Mouse (Mus musculus): ENCODE data around the gene Mical2.

Gene Mical2

GRCm38 (mm10) chr7:112320052-112320730 is 94.5 kb downstream of the Mical2 start:
- no peaks in the 10 kb centered on the region for H3K27me3 ChIP-seq (ENCODE audit: control insufficient read depth, insufficient read depth, low read length, poor library complexity, severe bottlenecking)
- DNase-seq (ENCODE audit: low read depth, low spot score) = no peak
- no peaks in the 10 kb centered on the region for H3K36me3 ChIP-seq (ENCODE audit: control insufficient read depth, insufficient read depth, low read length, poor library complexity, severe bottlenecking)

DNA sequence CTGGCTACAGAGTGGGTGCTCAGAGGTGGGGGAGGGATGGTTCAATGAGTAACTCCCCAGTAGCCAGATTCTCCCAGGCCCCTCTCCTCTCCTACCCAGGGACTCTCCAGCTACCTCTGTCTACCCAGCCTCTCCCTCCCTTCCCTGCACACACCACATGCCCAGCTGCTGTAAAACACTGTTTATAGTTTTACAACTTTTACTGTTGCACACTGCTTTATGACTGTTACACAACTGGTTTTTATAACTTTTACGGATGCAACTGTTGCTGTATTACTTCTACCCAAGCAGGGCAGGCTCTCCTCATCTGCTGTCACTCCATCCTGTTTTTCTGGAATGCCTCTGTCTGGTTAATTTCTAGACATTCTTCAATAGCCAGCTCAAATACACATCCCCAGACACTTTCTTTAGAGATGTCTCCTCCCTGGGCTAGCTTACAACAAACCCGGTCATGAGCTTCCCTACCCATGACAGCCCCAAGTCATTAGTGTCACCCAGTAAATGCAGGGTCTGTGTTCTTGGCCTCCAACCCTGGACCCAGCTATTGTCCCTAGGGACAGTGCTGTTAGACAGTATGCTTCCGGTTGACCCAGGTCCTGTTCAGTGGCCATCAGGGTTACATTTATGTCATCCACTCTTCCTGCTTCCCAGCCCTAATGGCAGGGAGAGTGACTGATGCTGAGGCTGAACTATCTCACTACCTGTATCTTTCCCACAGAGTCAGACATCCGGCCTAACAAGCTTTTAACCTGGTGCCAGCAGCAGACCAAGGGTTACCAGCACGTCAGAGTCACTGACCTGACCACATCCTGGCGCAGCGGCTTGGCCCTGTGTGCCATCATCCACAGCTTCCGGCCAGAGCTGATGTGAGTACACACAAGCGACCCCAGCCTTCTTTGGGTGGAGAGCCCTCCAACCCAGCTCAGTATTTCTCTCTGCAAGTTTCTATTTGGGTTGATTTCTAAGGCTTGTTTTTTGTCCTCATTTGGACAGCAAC is 96.4 kb downstream of the Mical2 start:
- H3K36me3 ChIP-seq (ENCODE audit: control insufficient read depth, insufficient read depth, low read length, poor library complexity, severe bottlenecking) = no peaks in the 10 kb centered on the region
- no peak for DNase-seq (ENCODE audit: low read depth, low spot score)

GRCm38 (mm10) chr7:112324577-112324976 is 98.9 kb downstream of the Mical2 start:
- DNase-seq (ENCODE audit: low read depth, low spot score) = no peak
- Histone ChIP-seq H3K36me3 (ENCODE audit: control insufficient read depth, insufficient read depth, low read length, poor library complexity, severe bottlenecking) (no peaks in the 10 kb centered on the region), H3K27me3 (ENCODE audit: control insufficient read depth, insufficient read depth, low read length, poor library complexity, severe bottlenecking) (no peaks in the 10 kb centered on the region)

More for the DNA sequence above, 96.4 kb downstream of the Mical2 start:
- no peaks in the 10 kb centered on the region for H3K27me3 ChIP-seq (ENCODE audit: control insufficient read depth, insufficient read depth, low read length, poor library complexity, severe bottlenecking)

DNA sequence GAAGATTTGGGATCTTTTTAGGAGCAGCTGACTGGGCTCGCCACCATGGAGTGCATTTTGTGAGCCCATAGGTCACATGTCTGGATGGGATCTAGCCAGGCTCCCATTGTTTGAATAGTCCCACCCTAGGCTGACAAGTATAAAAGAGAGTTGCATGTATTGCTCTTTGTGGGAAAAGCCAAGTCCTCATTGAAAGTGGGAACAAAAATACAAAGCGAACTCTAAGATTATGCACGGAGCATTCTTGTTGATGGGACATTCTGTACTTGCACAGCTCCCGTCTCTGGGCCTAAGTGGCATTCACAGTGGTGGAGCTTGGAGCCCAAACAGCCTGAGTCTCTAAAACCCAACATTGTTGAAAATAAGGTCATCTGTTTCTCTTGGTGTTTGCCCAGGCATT is 101.2 kb downstream of the Mical2 start:
- H3K27me3 ChIP-seq (ENCODE audit: control insufficient read depth, insufficient read depth, low read length, poor library complexity, severe bottlenecking) = no peaks in the 10 kb centered on the region
- H3K36me3 ChIP-seq (ENCODE audit: control insufficient read depth, insufficient read depth, low read length, poor library complexity, severe bottlenecking) = no peaks in the 10 kb centered on the region

DNA sequence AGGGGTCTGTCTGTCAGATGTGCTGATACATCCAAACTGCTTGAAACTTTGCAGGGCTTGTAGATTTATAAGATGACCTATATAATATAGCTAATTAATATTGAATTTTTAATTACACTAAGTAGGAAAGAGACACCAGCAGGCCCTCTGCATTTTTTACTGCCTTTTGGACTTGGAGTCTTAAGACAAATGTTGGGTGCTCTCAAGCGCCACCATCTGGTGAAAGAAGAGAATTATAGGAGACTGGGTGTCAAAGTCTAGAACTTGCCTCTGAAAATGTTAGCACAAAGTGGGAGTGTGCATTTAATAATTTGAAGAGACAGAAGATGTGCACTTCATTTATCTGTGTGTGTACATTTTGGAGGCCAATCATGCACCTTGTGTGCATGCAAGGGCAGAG is 103.3 kb downstream of the Mical2 start:
- Histone ChIP-seq H3K27me3 (ENCODE audit: control insufficient read depth, insufficient read depth, low read length, poor library complexity, severe bottlenecking) (no peaks in the 10 kb centered on the region), H3K36me3 (ENCODE audit: control insufficient read depth, insufficient read depth, low read length, poor library complexity, severe bottlenecking) (no peaks in the 10 kb centered on the region)
- peak; percentile 14 for DNase-seq (ENCODE audit: low read depth, low spot score)

More for the DNA sequence above, 101.2 kb downstream of the Mical2 start:
- DNase-seq (ENCODE audit: low read depth, low spot score) = no peak

DNA sequence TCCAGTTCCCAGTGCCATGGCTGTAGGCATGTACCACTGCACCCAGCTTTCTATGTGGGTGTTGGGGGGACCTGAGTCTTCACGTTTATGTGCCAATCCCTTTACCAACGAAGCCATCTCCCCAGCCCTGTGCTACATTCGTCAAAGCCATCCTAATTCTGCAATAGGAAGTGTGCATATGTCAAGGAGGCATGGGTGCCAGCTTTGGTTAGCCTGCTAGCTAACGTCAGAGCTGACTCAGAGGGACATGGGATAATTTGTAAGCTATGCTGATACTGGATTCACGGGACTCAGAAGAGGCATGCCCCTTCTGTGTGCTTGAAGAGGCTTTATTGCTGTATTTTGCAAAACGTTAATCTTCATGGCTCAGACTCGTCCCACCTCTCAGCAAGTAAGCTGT is 103.8 kb downstream of the Mical2 start:
- DNase-seq (ENCODE audit: low read depth, low spot score) = no peak
- Histone ChIP-seq H3K27me3 (ENCODE audit: control insufficient read depth, insufficient read depth, low read length, poor library complexity, severe bottlenecking) (no peaks in the 10 kb centered on the region), H3K36me3 (ENCODE audit: control insufficient read depth, insufficient read depth, low read length, poor library complexity, severe bottlenecking) (no peaks in the 10 kb centered on the region)

- H3K27me3 ChIP-seq (ENCODE audit: control insufficient read depth, insufficient read depth, low read length, poor library complexity, severe bottlenecking) = no peaks in the 10 kb centered on the region
- no peak for DNase-seq (ENCODE audit: low read depth, low spot score)
- no peaks in the 10 kb centered on the region for H3K36me3 ChIP-seq (ENCODE audit: control insufficient read depth, insufficient read depth, low read length, poor library complexity, severe bottlenecking)
Observed at GRCm38 (mm10) chr7:112330935-112331334, 105.3 kb downstream of the Mical2 start.

GRCm38 (mm10) chr7:112331804-112332203 is 106.1 kb downstream of the Mical2 start:
- H3K36me3 ChIP-seq (ENCODE audit: control insufficient read depth, insufficient read depth, low read length, poor library complexity, severe bottlenecking) = no peaks in the 10 kb centered on the region
- no peak for DNase-seq (ENCODE audit: low read depth, low spot score)
- H3K27me3 ChIP-seq (ENCODE audit: control insufficient read depth, insufficient read depth, low read length, poor library complexity, severe bottlenecking) = no peaks in the 10 kb centered on the region

GRCm38 (mm10) chr7:112332426-112332825 is 106.8 kb downstream of the Mical2 start:
- no peak for DNase-seq (ENCODE audit: low read depth, low spot score)
- H3K27me3 ChIP-seq (ENCODE audit: control insufficient read depth, insufficient read depth, low read length, poor library complexity, severe bottlenecking) = no peaks in the 10 kb centered on the region
- H3K36me3 ChIP-seq (ENCODE audit: control insufficient read depth, insufficient read depth, low read length, poor library complexity, severe bottlenecking) = no peaks in the 10 kb centered on the region

DNA sequence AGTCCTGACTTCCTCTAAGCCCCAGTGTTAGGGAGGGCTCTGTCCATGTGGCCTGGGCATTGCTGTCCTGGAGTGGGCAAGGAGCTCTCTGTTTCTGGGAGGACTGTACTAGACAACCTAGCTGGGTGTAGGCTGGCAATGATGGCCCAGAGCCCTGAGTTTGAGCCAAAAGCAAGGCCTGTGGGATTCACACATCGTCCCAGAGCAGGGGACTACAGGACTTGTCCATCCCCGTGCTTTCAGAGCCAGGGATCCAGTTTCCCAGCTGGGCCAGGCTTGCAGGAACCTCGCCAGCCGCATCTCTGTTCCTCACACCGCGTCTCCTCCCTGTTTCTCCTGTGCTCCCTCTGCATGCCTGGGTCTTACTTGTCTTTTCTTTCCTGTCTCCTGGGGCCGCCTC is 107.7 kb downstream of the Mical2 start:
- DNase-seq (ENCODE audit: low read depth, low spot score) = no peak
- no peaks in the 10 kb centered on the region for H3K36me3 ChIP-seq (ENCODE audit: control insufficient read depth, insufficient read depth, low read length, poor library complexity, severe bottlenecking)
- no peaks in the 10 kb centered on the region for H3K27me3 ChIP-seq (ENCODE audit: control insufficient read depth, insufficient read depth, low read length, poor library complexity, severe bottlenecking)

- no peaks in the 10 kb centered on the region for H3K27me3 ChIP-seq (ENCODE audit: control insufficient read depth, insufficient read depth, low read length, poor library complexity, severe bottlenecking)
- H3K36me3 ChIP-seq (ENCODE audit: control insufficient read depth, insufficient read depth, low read length, poor library complexity, severe bottlenecking) = no peaks in the 10 kb centered on the region
- no peak for DNase-seq (ENCODE audit: low read depth, low spot score)
Observed at GRCm38 (mm10) chr7:112336213-112336631, 110.6 kb downstream of the Mical2 start.

DNA sequence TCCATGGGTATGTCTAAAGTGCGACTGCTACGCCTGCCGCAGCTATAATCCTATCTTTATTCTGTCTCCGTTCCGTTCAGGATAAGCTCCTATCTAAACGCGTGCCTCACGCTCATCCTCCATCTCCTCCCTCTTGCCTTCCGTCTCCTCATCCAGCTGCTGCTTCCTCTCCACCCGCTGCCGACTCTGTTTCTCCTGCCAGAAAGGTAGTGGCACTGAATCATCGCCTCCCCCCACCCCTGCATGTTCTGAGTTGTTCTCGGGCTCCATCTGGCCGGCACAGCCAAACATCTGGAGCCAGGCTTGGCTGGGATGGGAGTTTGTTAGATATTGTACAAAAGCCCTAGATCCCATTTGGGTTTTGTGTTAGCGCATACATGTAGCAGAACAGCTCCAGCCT is 111.1 kb downstream of the Mical2 start:
- no peaks in the 10 kb centered on the region for H3K27me3 ChIP-seq (ENCODE audit: control insufficient read depth, insufficient read depth, low read length, poor library complexity, severe bottlenecking)
- no peak for DNase-seq (ENCODE audit: low read depth, low spot score)
- no peaks in the 10 kb centered on the region for H3K36me3 ChIP-seq (ENCODE audit: control insufficient read depth, insufficient read depth, low read length, poor library complexity, severe bottlenecking)

- H3K36me3 ChIP-seq (ENCODE audit: control insufficient read depth, insufficient read depth, low read length, poor library complexity, severe bottlenecking) = no peaks in the 10 kb centered on the region
- DNase-seq (ENCODE audit: low read depth, low spot score) = no peak
- H3K27me3 ChIP-seq (ENCODE audit: control insufficient read depth, insufficient read depth, low read length, poor library complexity, severe bottlenecking) = no peaks in the 10 kb centered on the region
Observed at GRCm38 (mm10) chr7:112337736-112338135, 112.1 kb downstream of the Mical2 start.

GRCm38 (mm10) chr7:112341052-112341451 is 115.4 kb downstream of the Mical2 start:
- H3K27me3 ChIP-seq (ENCODE audit: control insufficient read depth, insufficient read depth, low read length, poor library complexity, severe bottlenecking) = no peaks in the 10 kb centered on the region
- H3K36me3 ChIP-seq (ENCODE audit: control insufficient read depth, insufficient read depth, low read length, poor library complexity, severe bottlenecking) = no peaks in the 10 kb centered on the region
- no peak for DNase-seq (ENCODE audit: low read depth, low spot score)

- DNase-seq (ENCODE audit: low read depth, low spot score) = no peak
- no peaks in the 10 kb centered on the region for H3K27me3 ChIP-seq (ENCODE audit: control insufficient read depth, insufficient read depth, low read length, poor library complexity, severe bottlenecking)
- no peaks in the 10 kb centered on the region for H3K36me3 ChIP-seq (ENCODE audit: control insufficient read depth, insufficient read depth, low read length, poor library complexity, severe bottlenecking)
Observed at GRCm38 (mm10) chr7:112345687-112346086, 120.0 kb downstream of the Mical2 start.

Measured in splenic B cell, adult 2 months (primary cell).